Mouse (Mus musculus) intestine, embryonic 16.5 days (tissue): ENCODE measurements around the gene Rnf181. TPM values are rescaled to one million over a fixed set of nuclear protein-coding genes. Genes with fewer than 3 reads are reported as not detected.

ENCODE experiments used
- polyA plus RNA-seq: library from polyadenylated mRNA; unstranded; fragments of >200 nt; fragmentation: Nextera tagmentation; extraction: Ambion mirVana; gene quantifications from 2 replicates; pipeline ENCODE4 v1.2.1, GENCODE M21; 2015

Rnf181 gene
- polyA plus RNA-seq, 1 experiment from 2014 or later, result 159 TPM

Other genes starting within 250 kb of the Rnf181 start
- 9.3 and 9.6 TPM in 2 replicates for gene Atoh8, start 131.4 kb downstream of the Rnf181 start, polyA plus RNA-seq
- 0.11 and 0.18 TPM in 2 replicates for gene Sftpb, start 62.3 kb downstream of the Rnf181 start, polyA plus RNA-seq
- gene Usp39, start 21.8 kb downstream of the Rnf181 start, polyA plus RNA-seq, result 30.0 and 33.0 TPM in 2 replicates
- gene 0610030E20Rik, start 19.6 kb downstream of the Rnf181 start, polyA plus RNA-seq, result 27.6 and 27.7 TPM in 2 replicates
- gene Tmem150a, start 11.5 kb downstream of the Rnf181 start, polyA plus RNA-seq, result 16.4 and 18.0 TPM in 2 replicates
- 17.3 and 17.8 TPM in 2 replicates for gene Vamp5, start 13.5 kb upstream of the Rnf181 start, polyA plus RNA-seq
- 251 and 269 TPM in 2 replicates for gene Vamp8, start 23.7 kb upstream of the Rnf181 start, polyA plus RNA-seq
- gene Ggcx, start 47.4 kb upstream of the Rnf181 start, polyA plus RNA-seq, result 20.3 and 23.7 TPM in 2 replicates
- 268 and 293 TPM in 2 replicates for gene Mat2a, start 72.6 kb upstream of the Rnf181 start, polyA plus RNA-seq
- gene Sh2d6, start 154.8 kb upstream of the Rnf181 start, polyA plus RNA-seq, result 0.32 and 0.42 TPM in 2 replicates
- 33.1 and 35.2 TPM in 2 replicates for gene Capg, start 177.4 kb upstream of the Rnf181 start, polyA plus RNA-seq
- gene Elmod3, start 231.5 kb upstream of the Rnf181 start, polyA plus RNA-seq, result 15.6 and 15.8 TPM in 2 replicates
- gene Retsat, start 231.5 kb upstream of the Rnf181 start, polyA plus RNA-seq, result 41.1 and 44.0 TPM in 2 replicates